Mouse (Mus musculus) ES-E14 (cell line): ENCODE results near the gene Prkar2b. TPM values are rescaled to one million over a fixed set of nuclear protein-coding genes. Genes with fewer than 3 reads are reported as not detected.

Experiments used
- DNase-seq: peaks from one replicate; pipeline ENCODE4 v3.0.0-alpha.2; 2013; ENCODE audit warnings: low read depth, low spot score
- H3K27ac ChIP-seq: 2 replicates; pipeline ENCODE4 v1.5.1; 2012; ENCODE audit warnings: low read depth, mild to moderate bottlenecking, low read length, moderate library complexity, mixed read lengths; ENCODE audit not compliant: poor library complexity, insufficient read depth, severe bottlenecking
- H3K36me3 ChIP-seq: 2 replicates; pipeline ENCODE4 v1.6.1; 2012; ENCODE audit warnings: mild to moderate bottlenecking, low read length, moderate library complexity, mixed read lengths; ENCODE audit not compliant: control insufficient read depth, poor library complexity, insufficient read depth, severe bottlenecking
- H3K4me1 ChIP-seq, 2 experiments: fragments of 150-350 bp in 1 of 2; sonication (generic) in 1 of 2; 2 replicates each; pipeline ENCODE4 v1.6.1; 2012; ENCODE audit warnings: low read length in 2 of 2, mild to moderate bottlenecking in 1 of 2, mixed read lengths in 1 of 2; ENCODE audit not compliant: control insufficient read depth in 2 of 2, insufficient read depth in 2 of 2, poor library complexity in 1 of 2
- H3K4me3 ChIP-seq, 2 experiments: fragments of 150-350 bp in 1 of 2; sonication (generic) in 1 of 2; 2 replicates each; pipeline ENCODE4 v1.5.1; 2012; ENCODE audit warnings: low read length in 2 of 2, low read depth in 1 of 2, mild to moderate bottlenecking in 1 of 2, mixed read lengths in 1 of 2; ENCODE audit not compliant: insufficient read depth in 1 of 2, poor library complexity in 1 of 2, severe bottlenecking in 1 of 2
- H3K9ac ChIP-seq: 2 replicates; pipeline ENCODE4 v1.6.1; 2012; ENCODE audit warnings: low read depth, mild to moderate bottlenecking, low read length, mixed read lengths; ENCODE audit not compliant: poor library complexity, insufficient read depth, severe bottlenecking
- H3K9me3 ChIP-seq: fragments of 150-350 bp; sonication (generic); 2 replicates; pipeline ENCODE4 v1.6.1; 2012; ENCODE audit warnings: low read depth, mild to moderate bottlenecking, low read length; ENCODE audit not compliant: control insufficient read depth, insufficient read depth
- CHD2 ChIP-seq: IDR thresholded peaks from 2 replicates; pipeline ENCODE4 v1.6.1; 2014; ENCODE audit warnings: mild to moderate bottlenecking, low read depth, low read length, inconsistent platforms
- HCFC1 ChIP-seq: IDR thresholded peaks from 2 replicates; pipeline ENCODE4 v1.6.1; 2012; ENCODE audit warnings: low read length, inconsistent platforms, borderline replicate concordance; ENCODE audit not compliant: insufficient read depth
- MAFK ChIP-seq: IDR thresholded peaks from 2 replicates; pipeline ENCODE4 v1.6.1; 2014; ENCODE audit warnings: mild to moderate bottlenecking, low read depth, low read length, inconsistent platforms; ENCODE audit not compliant: insufficient read depth
- ZC3H11A ChIP-seq: IDR thresholded peaks from 2 replicates; pipeline ENCODE4 v1.6.1; 2012; ENCODE audit warnings: low read depth, mild to moderate bottlenecking, inconsistent platforms, low read length, borderline replicate concordance
- ZNF384 ChIP-seq: IDR thresholded peaks from 2 replicates; pipeline ENCODE4 v1.6.1; 2012; ENCODE audit warnings: low read depth, low read length, inconsistent platforms
- in situ Hi-C, 2 experiments: fragments of 600-800 bp; cut with MboI; formaldehyde crosslinking; loops; one replicate each; pipeline ENCODE4 v1.15.1; 2025; ENCODE audit warnings: low sequenced_read_pairs in 2 of 2, inconsistent platforms in 1 of 2; ENCODE audit not compliant: unreplicated experiment in 2 of 2
- total RNA-seq: library from RNA; depleted of rRNA; stranded (reverse); fragments of 300-350 nt; gene quantifications from 2 replicates; pipeline ENCODE4 v1.2.3, GENCODE M21; 2012; rRNA removed

The Prkar2b gene
- 3.0 and 3.1 TPM in 2 replicates for total RNA-seq

DNA sequence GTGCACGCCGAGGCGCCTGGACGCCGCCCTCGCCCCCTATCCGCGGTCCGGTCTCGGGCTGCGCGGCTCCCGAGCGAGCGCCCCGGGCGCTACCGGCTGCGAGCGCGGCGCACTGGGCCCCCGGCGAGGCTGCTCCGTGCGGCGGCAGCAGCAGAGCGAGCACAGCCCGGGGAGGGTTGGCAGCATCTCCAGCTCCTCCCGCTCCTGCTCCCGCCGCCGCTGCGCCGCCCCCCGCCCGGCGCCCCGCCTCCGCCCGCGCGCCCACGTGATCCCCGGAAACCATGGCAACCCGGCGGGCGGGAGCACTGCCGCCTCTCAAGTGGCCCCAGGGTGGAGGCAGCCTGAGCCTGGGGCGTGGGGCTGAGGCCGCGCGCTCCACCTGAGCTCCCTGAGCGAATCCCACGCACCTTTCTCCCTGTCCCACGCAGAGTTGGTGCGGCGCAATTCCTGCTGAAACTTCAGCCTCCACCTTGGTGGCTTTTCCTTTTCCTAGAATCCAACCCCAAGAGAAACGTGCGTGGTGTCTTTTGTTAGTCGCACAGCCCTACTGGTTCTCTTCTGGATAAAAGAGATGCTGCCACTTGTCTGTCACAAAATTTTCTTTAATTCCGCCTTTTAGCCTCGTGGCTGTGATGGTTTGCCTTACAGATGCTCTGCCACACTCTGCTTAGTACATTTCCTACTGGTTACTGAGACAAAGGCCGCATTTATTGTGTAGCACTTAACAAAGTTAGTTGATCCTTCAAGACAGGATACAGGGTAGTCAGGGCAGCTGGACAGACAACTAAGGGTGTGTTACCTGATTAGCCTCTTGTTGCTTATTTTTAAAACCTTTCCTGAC, at the start of gene Prkar2b:
TSS of gene Prkar2b (minus strand) at position 207 of the 841 bp plus-strand sequence.
- in situ Hi-C loops, result no loop called here
- peak within 1 kb of the TSS; percentile 79 for H3K9ac ChIP-seq
- DNase-seq, result peak; percentile 63
- no peaks in the 10 kb centered on the region for H3K4me1 ChIP-seq
- H3K4me3 ChIP-seq, result peak within 1 kb of the TSS; percentile 82 to 90
- H3K27ac ChIP-seq, result no peak within 1 kb of the TSS
- no peak for TF ChIP-seq ZNF384
- no peaks in the 10 kb centered on the region for H3K9me3 ChIP-seq
- H3K36me3 ChIP-seq, result no peaks in the 10 kb centered on the region

DNA sequence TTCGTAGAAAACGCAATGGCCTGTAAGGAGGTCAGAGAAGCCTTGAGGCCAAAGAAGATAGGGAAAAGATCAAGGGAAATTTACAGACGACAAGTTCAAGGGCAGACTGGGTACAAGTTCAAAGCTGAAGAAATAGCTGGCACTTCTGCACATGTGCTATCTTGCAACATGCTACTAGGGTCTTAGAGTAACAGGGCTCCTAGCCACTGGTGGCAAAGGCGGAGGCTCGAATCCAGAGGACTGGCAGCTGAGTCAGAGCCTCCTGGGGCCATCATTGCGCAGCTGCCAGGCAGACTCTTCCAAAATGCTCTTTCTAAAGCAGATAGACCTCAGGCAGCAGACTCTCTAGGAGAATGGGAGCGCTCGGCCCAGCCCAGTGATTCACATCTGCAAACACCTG, 48.1 kb upstream of the Prkar2b start:
- no peak overlapping the region for H3K4me3 ChIP-seq
- no peak for DNase-seq
- TF ChIP-seq MAFK, result no peak
- no peak for TF ChIP-seq CHD2
- TF ChIP-seq HCFC1, result no peak
- H3K36me3 ChIP-seq, result no peaks in the 10 kb centered on the region
- in situ Hi-C loops, result no loop called here
- no peak overlapping the region for H3K27ac ChIP-seq
- H3K9ac ChIP-seq, result no peak overlapping the region
- no peaks in the 10 kb centered on the region for H3K9me3 ChIP-seq
- no peaks in the 10 kb centered on the region for H3K4me1 ChIP-seq

DNA sequence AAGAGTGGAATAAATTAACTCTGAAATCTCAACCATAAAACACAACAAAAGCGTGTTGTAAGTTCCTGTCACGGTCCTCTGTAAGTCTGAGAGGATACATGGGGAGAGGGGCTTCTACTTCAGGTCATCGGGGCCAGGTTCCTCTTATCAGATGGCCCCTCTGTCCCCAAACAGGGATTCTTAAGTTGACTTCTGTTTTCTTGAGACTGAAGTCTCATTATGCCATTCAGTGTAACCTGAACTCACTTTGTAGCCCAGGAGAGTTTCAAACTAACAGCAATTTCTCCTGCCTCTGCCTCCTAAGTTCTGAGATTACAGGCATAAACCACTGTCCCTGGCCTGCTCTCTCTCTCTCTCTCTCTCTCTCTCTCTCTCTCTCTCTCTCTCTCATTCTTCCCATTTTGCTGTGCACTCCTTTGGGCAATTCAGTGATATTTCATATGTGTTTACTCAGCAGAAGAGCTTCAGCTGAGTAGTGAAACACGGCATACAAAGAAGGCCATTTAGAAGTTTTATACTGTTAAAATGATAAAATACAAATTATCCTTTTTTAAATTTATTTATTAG, 43.9 kb upstream of the Prkar2b start:
- no peak overlapping the region for H3K27ac ChIP-seq
- H3K9me3 ChIP-seq, result no peaks in the 10 kb centered on the region
- H3K4me3 ChIP-seq, result no peak overlapping the region
- H3K9ac ChIP-seq, result no peak overlapping the region
- in situ Hi-C loops, result no loop called here
- no peaks in the 10 kb centered on the region for H3K36me3 ChIP-seq
- H3K4me1 ChIP-seq, result no peaks in the 10 kb centered on the region
- TF ChIP-seq MAFK (no peak), ZC3H11A (no peak), HCFC1 (no peak), CHD2 (no peak), ZNF384 (no peak)
- no peak for DNase-seq

DNA sequence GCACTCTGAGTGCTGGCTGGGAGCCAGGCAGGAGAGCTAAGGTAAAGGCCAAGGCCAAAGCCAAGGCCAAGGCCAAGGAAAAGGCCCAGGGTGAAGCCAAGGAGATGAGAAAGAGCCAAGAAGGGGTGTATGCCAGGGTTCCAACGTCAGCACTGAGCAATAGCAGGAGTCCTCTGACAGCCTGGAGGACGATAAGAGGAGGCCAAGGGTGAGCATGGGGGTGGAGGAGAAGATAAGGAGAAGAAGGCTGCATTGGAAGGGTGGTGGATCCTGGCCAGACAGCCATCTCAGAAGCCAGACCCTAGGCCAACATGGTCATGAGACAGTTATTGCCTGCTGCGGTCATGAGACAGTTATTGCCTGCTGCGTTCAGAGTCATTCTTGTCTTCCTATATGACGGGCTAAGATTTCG, 43.4 kb upstream of the Prkar2b start:
- TF ChIP-seq ZNF384, result no peak
- no peak for TF ChIP-seq ZC3H11A
- no peak for TF ChIP-seq CHD2
- TF ChIP-seq HCFC1, result no peak
- TF ChIP-seq MAFK, result no peak
- Histone ChIP-seq H3K9ac (no peak overlapping the region), H3K36me3 (no peaks in the 10 kb centered on the region), H3K27ac (no peak overlapping the region), H3K4me3 (no peak overlapping the region), H3K9me3 (no peaks in the 10 kb centered on the region), H3K4me1 (no peaks in the 10 kb centered on the region)
- DNase-seq, result no peak
- in situ Hi-C loops, result no loop called here

DNA sequence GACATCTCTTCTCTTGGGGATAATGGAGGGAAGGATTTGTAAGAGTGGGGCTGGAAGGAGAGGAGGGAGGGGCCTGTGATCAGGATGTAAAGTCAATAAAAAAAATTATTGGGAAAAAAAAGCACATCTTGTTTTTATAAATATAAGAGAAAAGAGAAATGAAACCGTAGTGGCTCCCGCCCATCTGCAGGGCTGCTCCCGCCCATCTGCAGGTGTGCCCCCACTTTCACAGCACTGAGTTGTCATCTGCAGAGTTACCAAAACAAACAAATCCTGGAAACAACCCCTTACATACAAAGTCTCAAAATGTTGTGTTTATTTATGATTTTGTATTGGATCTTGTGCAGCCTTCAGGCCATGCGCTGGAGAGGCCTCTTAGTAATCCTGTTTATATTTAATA, 40.2 kb upstream of the Prkar2b start:
- TF ChIP-seq MAFK (no peak), CHD2 (no peak), ZNF384 (no peak), ZC3H11A (no peak), HCFC1 (no peak)
- Histone ChIP-seq H3K4me1 (no peaks in the 10 kb centered on the region), H3K27ac (no peak overlapping the region), H3K9ac (no peak overlapping the region), H3K36me3 (no peaks in the 10 kb centered on the region), H3K9me3 (no peaks in the 10 kb centered on the region), H3K4me3 (no peak overlapping the region)
- in situ Hi-C loops, result no loop called here
- DNase-seq, result no peak
